Mouse (Mus musculus) forebrain, postnatal 0 days (tissue): ENCODE measurements around the gene Ddah1. TPM values are rescaled to one million over a fixed set of nuclear protein-coding genes. Genes with fewer than 3 reads are reported as not detected.

Source experiments
- ATAC-seq: fragments of 200-750 bp; cut with Nextera tagmentation; 2 replicates; pipeline ENCODE4 v1.8.0; 2017; ENCODE audit warnings: mild to moderate bottlenecking, moderate library complexity
- DNase-seq: peaks from one replicate; pipeline ENCODE4 v3.0.0-alpha.2; 2015
- H3K27ac ChIP-seq: fragments of 300-500 bp; sonication (generic); 2 replicates; pipeline ENCODE4 v1.5.1; 2014; ENCODE audit warnings: low read depth, mild to moderate bottlenecking, antibody characterized with exemption, low read length, moderate library complexity, mixed read lengths
- H3K27me3 ChIP-seq: fragments of 300-500 bp; sonication (generic); 2 replicates; pipeline ENCODE4 v1.6.1; 2014; ENCODE audit warnings: mild to moderate bottlenecking, low read length, mixed read lengths; ENCODE audit not compliant: insufficient read depth
- H3K36me3 ChIP-seq: fragments of 300-500 bp; sonication (generic); 2 replicates; pipeline ENCODE4 v1.6.1; 2014; ENCODE audit warnings: mild to moderate bottlenecking, moderate library complexity; ENCODE audit not compliant: insufficient read depth
- H3K4me1 ChIP-seq: fragments of 300-500 bp; sonication (generic); 2 replicates; pipeline ENCODE4 v1.6.1; 2014; ENCODE audit warnings: antibody characterized with exemption; ENCODE audit not compliant: insufficient read depth
- H3K4me2 ChIP-seq: fragments of 300-500 bp; sonication (generic); 2 replicates; pipeline ENCODE4 v1.6.1; 2014; ENCODE audit warnings: low read depth, mild to moderate bottlenecking, moderate library complexity
- H3K4me3 ChIP-seq: fragments of 300-500 bp; sonication (generic); 2 replicates; pipeline ENCODE4 v1.5.1; 2014; ENCODE audit warnings: low read depth, low read length, mixed read lengths
- H3K9ac ChIP-seq: fragments of 300-500 bp; sonication (generic); 2 replicates; pipeline ENCODE4 v1.6.1; 2014; ENCODE audit warnings: mild to moderate bottlenecking
- H3K9me3 ChIP-seq: fragments of 300-500 bp; sonication (generic); 2 replicates; pipeline ENCODE4 v1.6.1; 2016; ENCODE audit warnings: low read length
- CTCF ChIP-seq: sonication (generic); IDR thresholded peaks from 2 replicates; pipeline ENCODE4 v1.5.1; 2016; ENCODE audit warnings: antibody characterized with exemption, control low read depth, low read depth
- WGBS: fragments of 180-500 bp; shearing (Covaris S2); extraction: QIAGEN DNeasy Blood & Tissue Kit; methylation state at CpG from one replicate; pipeline ENCODE4 v1.1.7; 2014; 5-methylcytosine and 5-hydroxymethylcytosine counted together
- polyA plus RNA-seq: library from polyadenylated mRNA; unstranded; fragments of >200 nt; fragmentation: Nextera tagmentation; extraction: Ambion mirVana; gene quantifications from 2 replicates; pipeline ENCODE4 v1.2.1, GENCODE M21; 2015
- total RNA-seq: library from RNA; depleted of rRNA; stranded (reverse); fragments of >200 nt; gene quantifications from 2 replicates; pipeline ENCODE4 v1.2.3, GENCODE M21; 2014

Ddah1 gene
- total and polyA plus RNA-seq, 2 experiments from 2014 or later = 147 to 206 TPM

GRCm38 (mm10) chr3:145916374-145916773, 157.9 kb downstream of the Ddah1 start:
- Histone ChIP-seq H3K4me3 (no peak overlapping the region), H3K4me2 (no peak overlapping the region), H3K9ac (no peak overlapping the region), H3K36me3 (no peaks in the 10 kb centered on the region), H3K9me3 (peaks cover 6% of the 10 kb centered on the region; the same call in 1 of the 2 replicates), H3K27ac (no peak overlapping the region), H3K4me1 (no peaks in the 10 kb centered on the region), H3K27me3 (no peaks in the 10 kb centered on the region)
- ATAC-seq = no peak
- no peak for TF ChIP-seq CTCF
- no peak for DNase-seq
- 92% methylated on average over 5 of the region's 5 CpGs for WGBS

GRCm38 (mm10) chr3:145916826-145917225, 158.4 kb downstream of the Ddah1 start:
- Histone ChIP-seq H3K9ac (no peak overlapping the region), H3K4me2 (no peak overlapping the region), H3K4me1 (no peaks in the 10 kb centered on the region), H3K27me3 (no peaks in the 10 kb centered on the region), H3K27ac (no peak overlapping the region), H3K36me3 (no peaks in the 10 kb centered on the region), H3K9me3 (peaks cover 6% of the 10 kb centered on the region; the same call in 1 of the 2 replicates), H3K4me3 (no peak overlapping the region)
- 89% methylated on average over 4 of the region's 4 CpGs for WGBS
- ATAC-seq = no peak
- no peak for TF ChIP-seq CTCF
- DNase-seq = no peak

GRCm38 (mm10) chr3:145922019-145922854, 163.8 kb downstream of the Ddah1 start, which contains the start of gene Bcl10:
Bcl10 (plus strand) TSS chr3:145922804.
- Histone ChIP-seq H3K27ac (no peak within 1 kb of the TSS), H3K9ac (no peak within 1 kb of the TSS)

GRCm38 (mm10) chr3:145922971-145923370, 164.5 kb downstream of the Ddah1 start:
- no peaks in the 10 kb centered on the region for H3K27me3 ChIP-seq
- no peak for ATAC-seq
- WGBS = 73% methylated on average over 3 of the region's 3 CpGs
- H3K27ac ChIP-seq = no peak overlapping the region
- H3K9ac ChIP-seq = no peak overlapping the region
- DNase-seq = no peak
- no peak for TF ChIP-seq CTCF
- H3K4me3 ChIP-seq = no peak overlapping the region
- no peak overlapping the region for H3K4me2 ChIP-seq
- H3K4me1 ChIP-seq = no peaks in the 10 kb centered on the region
- no peaks in the 10 kb centered on the region for H3K36me3 ChIP-seq
- H3K9me3 ChIP-seq = peaks cover 6% of the 10 kb centered on the region; the same call in 1 of the 2 replicates

More at GRCm38 (mm10) chr3:145922019-145922854, 163.8 kb downstream of the Ddah1 start, which contains the start of gene Bcl10:
- Histone ChIP-seq H3K36me3 (no peaks in the 10 kb centered on the region), H3K4me1 (no peaks in the 10 kb centered on the region), H3K4me2 (peak within 1 kb of the TSS; percentile 78), H3K27me3 (no peaks in the 10 kb centered on the region), H3K4me3 (peak within 1 kb of the TSS; percentile 88), H3K9me3 (peaks cover 6% of the 10 kb centered on the region; the same call in 1 of the 2 replicates)
- TF ChIP-seq CTCF = no peak
- DNase-seq (no peak), ATAC-seq (no peak)
- 37% methylated on average over 11 of the region's 11 CpGs for WGBS

GRCm38 (mm10) chr3:145923874-145924577, 165.6 kb downstream of the Ddah1 start:
- Histone ChIP-seq H3K9me3 (no peaks in the 10 kb centered on the region), H3K4me1 (no peaks in the 10 kb centered on the region), H3K4me3 (peak overlapping the region; percentile 88), H3K27me3 (no peaks in the 10 kb centered on the region), H3K4me2 (peak overlapping the region; percentile 78), H3K9ac (peak overlapping the region; percentile 72), H3K27ac (peak overlapping the region; percentile 93), H3K36me3 (no peaks in the 10 kb centered on the region)
- 1% methylated on average over 55 of the region's 58 CpGs for WGBS
- DNase-seq (peak; percentile 99), ATAC-seq (peak; percentile 99)
- 0 out of 2 replicates have a peak, but pooled peaks have one; percentile 8 for TF ChIP-seq CTCF

- 5% methylated on average over 39 of the region's 39 CpGs for WGBS
- H3K4me2 ChIP-seq = peak overlapping the region; percentile 78
- peak overlapping the region; percentile 88 for H3K4me3 ChIP-seq
- ATAC-seq (no peak; the same call in 1 of the 2 replicates), DNase-seq (peak; percentile 65)
- no peak for TF ChIP-seq CTCF
- H3K4me1 ChIP-seq = no peaks in the 10 kb centered on the region
- H3K27me3 ChIP-seq = no peaks in the 10 kb centered on the region
- peak overlapping the region; percentile 93 for H3K27ac ChIP-seq
- no peaks in the 10 kb centered on the region for H3K9me3 ChIP-seq
- peak overlapping the region; percentile 72 for H3K9ac ChIP-seq
- H3K36me3 ChIP-seq = no peaks in the 10 kb centered on the region
These were observed 166.3 kb downstream of the Ddah1 start for GRCm38 (mm10) chr3:145924649-145925337.
